Mouse (Mus musculus) neural tube, embryonic 14.5 days (tissue): ENCODE measurements at regions not wholly inside any gene's neighbourhood (a gene's known extent, or its start where the extent isn't known, plus 50 kb on each side); places are given as distances from the start of the nearest gene placed in this dataset.

Source experiments
- ATAC-seq: fragments of 200-750 bp; cut with Nextera tagmentation; 2 replicates; pipeline ENCODE4 v1.8.0; 2017; ENCODE audit warnings: low read depth, mild to moderate bottlenecking, moderate TSS enrichment, moderate library complexity
- H3K27ac ChIP-seq: fragments of 300-500 bp; sonication (generic); 2 replicates; pipeline ENCODE4 v1.5.1; 2014; ENCODE audit warnings: low read depth, mild to moderate bottlenecking, control low read depth, low read length, moderate library complexity, mixed read lengths
- H3K27me3 ChIP-seq: fragments of 300-500 bp; sonication (generic); 2 replicates; pipeline ENCODE4 v1.6.1; 2014; ENCODE audit warnings: low read length; ENCODE audit not compliant: control insufficient read depth, insufficient read depth
- H3K36me3 ChIP-seq: fragments of 300-500 bp; sonication (generic); 2 replicates; pipeline ENCODE4 v1.6.1; 2014; ENCODE audit warnings: low read length, mixed read lengths; ENCODE audit not compliant: control insufficient read depth, insufficient read depth
- H3K4me1 ChIP-seq: fragments of 300-500 bp; sonication (generic); 2 replicates; pipeline ENCODE4 v1.6.1; 2014; ENCODE audit warnings: low read length; ENCODE audit not compliant: control insufficient read depth, insufficient read depth
- H3K4me2 ChIP-seq: fragments of 300-500 bp; sonication (generic); 2 replicates; pipeline ENCODE4 v1.6.1; 2014; ENCODE audit warnings: mild to moderate bottlenecking, low read depth, low read length, control low read depth
- H3K4me3 ChIP-seq: fragments of 300-500 bp; sonication (generic); 2 replicates; pipeline ENCODE4 v1.5.1; 2014; ENCODE audit warnings: low read depth, low read length, control low read depth, mixed read lengths
- H3K9ac ChIP-seq: fragments of 300-500 bp; sonication (generic); replicated peaks from 2 replicates; pipeline ENCODE4 v1.6.1; 2014; ENCODE audit warnings: low read depth, mild to moderate bottlenecking, control low read depth, low read length, mixed read lengths
- H3K9me3 ChIP-seq: fragments of 300-500 bp; sonication (generic); 2 replicates; pipeline ENCODE4 v1.6.1; 2016; ENCODE audit warnings: low read length; ENCODE audit not compliant: control insufficient read depth
- WGBS: fragments of 180-500 bp; shearing (Covaris S2); extraction: QIAGEN DNeasy Blood & Tissue Kit; methylation state at CpG from one replicate; pipeline ENCODE4 v1.1.7; 2014; 5-methylcytosine and 5-hydroxymethylcytosine counted together

DNA sequence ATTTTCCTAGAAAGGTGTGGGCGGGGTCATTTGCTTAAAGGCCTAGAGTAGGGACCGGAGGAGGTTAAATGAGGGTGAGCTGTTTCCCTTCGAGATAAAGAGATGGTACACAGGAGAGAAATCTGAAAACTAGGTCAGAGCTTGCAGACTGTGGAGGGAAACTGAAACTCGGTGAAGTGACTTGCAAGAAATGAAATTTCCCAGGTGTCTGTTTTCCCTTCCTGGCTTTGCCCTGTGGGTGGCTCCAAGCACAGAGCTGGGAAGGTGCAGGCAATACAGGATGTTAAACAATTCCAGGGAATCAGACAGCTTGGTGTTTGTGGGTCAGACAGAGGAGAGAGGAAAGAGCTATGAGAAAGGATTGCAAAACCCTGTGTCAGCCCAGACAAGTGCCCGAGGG is 134.3 kb upstream of the Stmnd1 start:
- no peak overlapping the region for H3K4me3 ChIP-seq
- H3K27ac ChIP-seq, result no peak overlapping the region
- no peaks in the 10 kb centered on the region for H3K36me3 ChIP-seq
- no peak for ATAC-seq
- no peak overlapping the region for H3K4me2 ChIP-seq
- no peaks in the 10 kb centered on the region for H3K4me1 ChIP-seq
- no peak overlapping the region for H3K9ac ChIP-seq
- no peaks in the 10 kb centered on the region for H3K9me3 ChIP-seq
- H3K27me3 ChIP-seq, result no peaks in the 10 kb centered on the region
- 79% methylated on average over 5 of the region's 5 CpGs for WGBS

DNA sequence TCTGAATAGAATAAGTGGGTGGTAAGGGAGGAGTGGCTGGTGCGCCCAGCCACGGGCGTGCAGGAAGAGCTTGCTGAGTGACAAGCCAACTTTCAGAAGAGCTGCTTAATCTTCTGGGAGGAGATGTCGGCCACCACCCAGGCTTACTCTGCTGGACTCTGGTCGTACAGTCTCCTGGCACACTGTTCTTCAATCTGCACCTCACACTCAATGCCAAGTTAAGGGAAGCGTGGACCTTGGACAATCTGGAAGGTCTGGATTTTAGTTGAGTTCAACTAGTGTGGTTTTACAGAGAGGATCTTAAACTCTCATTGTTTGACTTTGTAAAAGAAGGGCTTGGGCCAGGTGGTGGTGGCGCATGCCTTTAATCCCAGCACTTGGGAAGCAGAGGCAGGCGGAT is 138.1 kb upstream of the Stmnd1 start:
- H3K9me3 ChIP-seq, result no peaks in the 10 kb centered on the region
- H3K4me3 ChIP-seq, result no peak overlapping the region
- H3K36me3 ChIP-seq, result no peaks in the 10 kb centered on the region
- H3K4me2 ChIP-seq, result no peak overlapping the region
- no peaks in the 10 kb centered on the region for H3K27me3 ChIP-seq
- 92% methylated on average over 8 of the region's 8 CpGs for WGBS
- H3K4me1 ChIP-seq, result no peaks in the 10 kb centered on the region
- H3K27ac ChIP-seq, result no peak overlapping the region
- H3K9ac ChIP-seq, result no peak overlapping the region
- ATAC-seq, result no peak

DNA sequence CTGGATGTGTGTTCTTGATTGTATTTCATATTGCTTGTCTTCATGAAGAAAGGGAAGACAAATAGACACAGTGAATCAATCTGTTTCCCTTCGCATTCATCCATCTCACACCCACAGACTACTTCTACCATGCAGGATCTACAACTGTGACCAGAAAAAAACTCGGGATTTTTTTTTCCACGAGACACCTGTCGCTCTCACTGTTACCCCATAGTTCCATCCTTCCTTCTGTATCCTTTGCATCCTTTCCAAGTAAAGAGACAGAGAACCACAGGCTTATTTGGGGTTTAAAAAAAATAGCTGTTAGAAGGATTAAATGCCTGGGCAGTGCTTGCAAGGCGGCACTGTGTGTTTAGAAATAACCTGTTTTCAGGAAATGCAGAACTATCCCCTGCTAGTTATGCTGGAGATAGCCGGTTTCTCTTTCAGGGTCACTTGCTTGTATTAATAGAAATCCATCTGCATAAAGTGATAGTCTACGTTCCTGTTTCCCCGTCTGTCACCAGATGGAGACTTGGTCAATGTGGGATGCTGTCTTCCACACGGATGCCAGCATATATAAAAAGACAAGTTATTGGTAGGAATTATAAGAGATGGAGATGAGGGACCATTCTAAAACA is 144.2 kb upstream of the Stmnd1 start:
- ATAC-seq, result no peak
- H3K4me1 ChIP-seq, result no peaks in the 10 kb centered on the region
- H3K27ac ChIP-seq, result no peak overlapping the region
- H3K36me3 ChIP-seq, result no peaks in the 10 kb centered on the region
- H3K4me3 ChIP-seq, result no peak overlapping the region
- no peak overlapping the region for H3K4me2 ChIP-seq
- no peak overlapping the region for H3K9ac ChIP-seq
- no peaks in the 10 kb centered on the region for H3K9me3 ChIP-seq
- H3K27me3 ChIP-seq, result no peaks in the 10 kb centered on the region
- WGBS, result 92% methylated on average over 9 of the region's 9 CpGs

DNA sequence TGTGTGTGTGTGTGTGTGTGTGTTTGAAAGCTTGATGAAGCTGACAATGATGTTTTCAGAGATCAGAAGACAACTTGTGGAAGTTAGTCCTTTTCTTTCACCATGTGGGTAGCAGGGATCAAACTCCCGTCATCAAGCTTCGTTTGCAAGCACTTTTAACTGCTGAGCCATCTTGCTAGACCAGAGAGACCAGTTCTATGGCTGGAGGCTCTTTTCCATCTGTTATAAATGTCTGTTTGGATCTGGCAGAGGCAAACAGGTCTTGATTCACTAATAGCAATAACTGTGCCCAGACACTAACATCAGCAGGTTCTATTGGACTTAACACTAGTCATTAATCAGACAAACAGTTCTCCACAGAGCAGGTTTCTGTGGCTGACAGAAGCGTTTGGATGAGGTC is 150.1 kb upstream of the Stmnd1 start:
- no peak overlapping the region for H3K4me3 ChIP-seq
- no peaks in the 10 kb centered on the region for H3K4me1 ChIP-seq
- H3K4me2 ChIP-seq, result no peak overlapping the region
- no peak for ATAC-seq
- 67% methylated on average over 3 of the region's 3 CpGs for WGBS
- no peak overlapping the region for H3K27ac ChIP-seq
- H3K27me3 ChIP-seq, result no peaks in the 10 kb centered on the region
- H3K9ac ChIP-seq, result no peak overlapping the region
- H3K9me3 ChIP-seq, result no peaks in the 10 kb centered on the region
- H3K36me3 ChIP-seq, result no peaks in the 10 kb centered on the region

DNA sequence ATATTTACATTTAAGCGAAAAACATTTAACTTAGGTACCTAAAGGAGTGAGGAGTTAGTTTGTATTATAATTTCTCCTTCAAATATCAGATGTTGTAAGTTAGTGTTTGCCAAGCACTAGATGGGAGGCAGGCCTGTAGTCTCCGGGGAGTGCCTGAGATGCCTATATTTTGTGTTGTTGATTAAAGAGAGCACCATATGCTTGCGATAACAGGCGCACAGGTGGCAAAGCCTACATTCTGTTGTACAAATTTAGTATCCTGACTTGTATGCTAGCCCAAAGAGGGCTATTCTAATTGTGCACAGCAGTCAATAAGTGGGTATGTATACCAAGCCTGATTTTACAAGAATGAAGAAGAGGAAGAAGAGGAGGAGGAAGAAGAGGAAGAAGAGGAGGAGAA is 151.8 kb upstream of the Atxn1 start:
- H3K9me3 ChIP-seq, result no peaks in the 10 kb centered on the region
- no peak overlapping the region for H3K4me2 ChIP-seq
- no peaks in the 10 kb centered on the region for H3K36me3 ChIP-seq
- H3K4me1 ChIP-seq, result no peaks in the 10 kb centered on the region
- H3K9ac ChIP-seq, result no peak overlapping the region
- H3K4me3 ChIP-seq, result no peak overlapping the region
- WGBS, result 88% methylated on average over 4 of the region's 4 CpGs
- H3K27ac ChIP-seq, result no peak overlapping the region
- H3K27me3 ChIP-seq, result no peaks in the 10 kb centered on the region
- ATAC-seq, result no peak

DNA sequence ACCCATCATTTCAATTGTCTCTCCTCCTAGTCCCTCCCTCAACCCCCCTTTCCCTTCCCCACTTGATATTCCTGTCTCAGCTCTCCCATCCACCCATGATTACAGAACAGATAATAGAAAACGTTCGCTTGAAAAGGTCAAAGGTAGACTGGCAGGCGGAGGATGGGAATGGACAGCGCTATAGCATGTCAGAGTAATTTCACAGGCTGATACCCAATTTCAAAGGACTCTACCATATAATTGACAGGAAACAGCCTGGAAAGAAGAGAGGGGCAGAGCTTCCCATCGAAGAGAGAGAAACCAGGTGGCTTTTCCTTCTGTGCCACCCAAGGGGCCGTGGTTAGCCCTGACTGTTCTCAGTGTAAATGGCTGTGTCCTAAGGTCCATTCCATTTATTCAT is 140.2 kb upstream of the Atxn1 start:
- WGBS, result 32% methylated on average over 6 of the region's 6 CpGs
- no peak overlapping the region for H3K9ac ChIP-seq
- H3K27ac ChIP-seq, result no peak overlapping the region
- H3K9me3 ChIP-seq, result no peaks in the 10 kb centered on the region
- no peak for ATAC-seq
- no peak overlapping the region for H3K4me3 ChIP-seq
- H3K36me3 ChIP-seq, result no peaks in the 10 kb centered on the region
- H3K4me1 ChIP-seq, result no peaks in the 10 kb centered on the region
- H3K4me2 ChIP-seq, result no peak overlapping the region
- no peaks in the 10 kb centered on the region for H3K27me3 ChIP-seq

DNA sequence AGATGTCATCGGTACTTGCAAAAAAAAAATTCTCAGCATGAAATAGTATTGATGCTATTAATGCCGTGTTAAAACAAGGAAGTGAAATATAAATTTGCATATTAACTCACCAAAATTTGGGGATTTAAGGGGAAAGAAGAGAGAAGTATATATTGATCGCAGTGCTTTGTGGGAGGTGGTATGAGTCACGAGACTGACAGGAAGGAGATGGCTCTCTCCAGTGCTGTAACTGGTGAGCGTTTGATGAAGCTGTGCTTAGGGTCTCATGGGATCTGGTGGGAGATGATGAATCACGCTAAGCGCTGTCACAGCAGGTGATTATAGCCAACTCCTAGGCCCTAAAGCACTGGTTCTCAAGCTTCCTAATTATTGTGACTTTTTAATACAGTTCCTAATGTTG is 133.8 kb upstream of the Atxn1 start:
- no peak for ATAC-seq
- Histone ChIP-seq H3K4me1 (no peaks in the 10 kb centered on the region), H3K9ac (no peak overlapping the region), H3K36me3 (no peaks in the 10 kb centered on the region), H3K27me3 (no peaks in the 10 kb centered on the region), H3K4me2 (no peak overlapping the region), H3K4me3 (no peak overlapping the region), H3K9me3 (no peaks in the 10 kb centered on the region), H3K27ac (no peak overlapping the region)
- WGBS, result 73% methylated on average over 7 of the region's 7 CpGs

DNA sequence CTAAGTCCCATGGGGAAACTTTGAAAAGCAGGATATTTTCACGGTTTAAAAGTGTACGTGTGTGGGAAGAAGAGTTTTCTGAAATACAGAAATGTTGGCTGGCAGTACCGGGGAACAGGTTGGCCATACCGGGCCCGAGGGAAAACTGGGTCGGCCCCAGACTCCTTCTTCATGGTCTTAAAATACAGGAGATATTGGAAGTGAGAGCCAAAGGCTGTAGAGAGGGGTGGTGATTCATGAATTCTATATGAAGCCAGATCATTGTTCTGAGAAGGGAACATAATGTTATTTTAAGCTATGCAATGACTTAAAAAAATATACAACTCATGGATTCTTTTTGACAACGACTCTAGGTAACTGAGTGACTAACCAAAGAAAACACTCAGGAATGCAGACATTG is 133.3 kb upstream of the Atxn1 start:
- WGBS, result 87% methylated on average over 7 of the region's 7 CpGs
- no peaks in the 10 kb centered on the region for H3K27me3 ChIP-seq
- no peak overlapping the region for H3K4me2 ChIP-seq
- no peaks in the 10 kb centered on the region for H3K4me1 ChIP-seq
- H3K4me3 ChIP-seq, result no peak overlapping the region
- ATAC-seq, result no peak
- no peaks in the 10 kb centered on the region for H3K9me3 ChIP-seq
- H3K36me3 ChIP-seq, result no peaks in the 10 kb centered on the region
- H3K9ac ChIP-seq, result no peak overlapping the region
- no peak overlapping the region for H3K27ac ChIP-seq

DNA sequence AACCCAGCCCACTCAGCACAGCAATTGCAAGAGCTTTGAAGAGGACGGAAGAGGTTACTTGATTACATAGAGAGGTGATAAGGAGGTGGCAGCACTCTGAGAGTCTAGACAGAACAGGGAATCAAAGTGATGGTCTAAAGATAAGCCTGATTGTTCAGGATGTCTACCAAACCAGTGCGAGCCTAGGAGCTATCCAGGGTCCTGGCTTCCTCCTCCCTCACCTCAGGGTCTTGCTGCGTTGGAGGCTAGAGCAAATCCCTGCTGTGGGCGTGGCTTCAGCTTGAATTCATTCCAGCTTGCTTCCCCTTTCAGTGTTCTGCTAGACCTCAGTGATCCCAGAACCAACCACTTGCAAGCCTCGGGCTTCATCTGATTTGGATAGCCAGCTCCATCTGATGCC is 132.2 kb upstream of the Atxn1 start:
- no peak for ATAC-seq
- Histone ChIP-seq H3K4me3 (no peak overlapping the region), H3K27me3 (no peaks in the 10 kb centered on the region), H3K4me2 (no peak overlapping the region), H3K9me3 (no peaks in the 10 kb centered on the region), H3K27ac (no peak overlapping the region), H3K36me3 (no peaks in the 10 kb centered on the region), H3K9ac (no peak overlapping the region), H3K4me1 (no peaks in the 10 kb centered on the region)
- WGBS, result 7% methylated on average over 5 of the region's 5 CpGs

DNA sequence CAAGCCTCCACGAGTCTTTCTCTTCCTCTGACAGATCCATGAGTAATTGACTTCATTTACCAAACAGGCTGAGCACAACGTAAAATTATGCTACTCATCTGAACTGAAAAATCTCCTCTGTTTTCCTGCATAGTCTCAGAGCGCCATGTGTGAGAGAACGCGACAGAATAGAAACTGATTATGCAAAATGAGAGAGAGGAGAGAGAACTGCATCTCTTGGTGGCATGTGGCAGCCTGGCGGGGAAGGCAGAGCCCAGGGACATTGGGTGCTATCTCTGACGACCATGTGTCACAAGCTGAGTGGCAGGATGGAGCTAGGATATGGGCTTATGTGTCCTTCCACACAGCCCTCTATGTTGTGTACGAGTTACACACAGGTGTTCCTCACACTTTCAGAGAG is 131.6 kb upstream of the Atxn1 start:
- no peak overlapping the region for H3K9ac ChIP-seq
- no peaks in the 10 kb centered on the region for H3K4me1 ChIP-seq
- H3K4me3 ChIP-seq, result no peak overlapping the region
- H3K27ac ChIP-seq, result no peak overlapping the region
- 60% methylated on average over 8 of the region's 8 CpGs for WGBS
- no peak overlapping the region for H3K4me2 ChIP-seq
- no peaks in the 10 kb centered on the region for H3K27me3 ChIP-seq
- no peak for ATAC-seq
- H3K9me3 ChIP-seq, result no peaks in the 10 kb centered on the region
- H3K36me3 ChIP-seq, result no peaks in the 10 kb centered on the region
